Mouse (Mus musculus) megakaryocyte, embryonic 14.5 days (primary cell): ENCODE measurements around the gene Zfand3.

Source experiments
- FLI1 ChIP-seq: IDR thresholded peaks from 2 replicates; pipeline ENCODE4 v1.6.1; 2012; ENCODE audit warnings: low read length, inconsistent platforms, mixed read lengths
- GATA1 ChIP-seq: IDR thresholded peaks from 3 replicates; pipeline ENCODE4 v1.6.1; 2012; ENCODE audit warnings: mixed read lengths, low read length, inconsistent platforms, borderline replicate concordance

- no peak for TF ChIP-seq GATA1
- no peak for TF ChIP-seq FLI1
Observed at GRCm38 (mm10) chr17:30228439-30229215, 224.1 kb downstream of the Zfand3 start.
